Mouse (Mus musculus) cerebellum, adult 8-10 months (tissue): ENCODE results near the gene Gm28539.
A peak's percentile ranks its signal among the peaks of the same experiment; 100 is the strongest.
"Not testable (repeated sequence)": the region's sequence is repeated elsewhere in the genome, so short reads cannot be mapped to it uniquely, and the experiment has no call there.

ENCODE experiments used
- DNase-seq: peaks from one replicate; pipeline ENCODE4 v3.0.0; 2022

Gm28539 gene

DNA sequence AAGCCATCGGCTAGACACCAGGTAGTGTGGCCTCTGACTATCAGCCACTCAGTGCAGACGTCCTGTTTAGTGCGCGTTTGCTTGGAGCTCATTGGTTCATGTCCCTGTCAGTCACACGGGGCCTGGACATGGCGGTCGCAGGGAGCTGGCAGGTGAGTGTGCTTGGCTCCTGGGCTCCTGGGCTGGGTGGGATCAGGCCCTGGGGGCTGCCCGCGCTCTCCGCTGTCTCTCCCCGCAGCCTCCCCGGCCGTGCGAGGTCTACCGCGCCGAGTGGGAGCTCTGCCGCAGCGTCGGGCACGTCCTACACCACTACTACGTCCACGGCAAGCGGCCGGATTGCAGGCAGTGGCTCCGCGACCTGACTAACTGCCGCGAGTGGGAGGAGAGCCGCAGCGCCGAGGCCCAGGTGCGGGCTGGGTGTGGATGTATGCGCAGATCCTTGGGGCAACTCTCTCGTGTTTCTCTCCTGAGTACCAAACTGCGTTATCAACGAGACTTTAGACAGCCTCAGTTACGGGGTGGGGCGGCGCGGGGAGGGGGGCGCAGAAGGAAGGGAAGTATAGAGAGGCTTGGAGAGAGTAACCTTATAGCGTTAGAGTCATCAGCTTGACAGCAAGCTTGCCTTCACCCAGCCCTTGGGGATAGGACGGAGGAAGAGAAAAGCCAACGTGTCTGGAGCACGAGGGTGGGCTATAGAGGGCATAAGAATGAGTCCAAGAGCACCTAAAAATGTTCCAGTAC, at the start of gene Gm28539, which contains the start of gene 2510002D24Rik:
Gm28539 (plus strand) TSS at position 117 of the 741 bp plus-strand sequence.
2510002D24Rik (plus strand) TSS at position 111 of the 741 bp plus-strand sequence.
- peak; percentile 97 for DNase-seq

- DNase-seq: no peak
Observed at GRCm38 (mm10) chr16:18786652-18787051, 49.7 kb upstream of the Gm28539 start.

DNA sequence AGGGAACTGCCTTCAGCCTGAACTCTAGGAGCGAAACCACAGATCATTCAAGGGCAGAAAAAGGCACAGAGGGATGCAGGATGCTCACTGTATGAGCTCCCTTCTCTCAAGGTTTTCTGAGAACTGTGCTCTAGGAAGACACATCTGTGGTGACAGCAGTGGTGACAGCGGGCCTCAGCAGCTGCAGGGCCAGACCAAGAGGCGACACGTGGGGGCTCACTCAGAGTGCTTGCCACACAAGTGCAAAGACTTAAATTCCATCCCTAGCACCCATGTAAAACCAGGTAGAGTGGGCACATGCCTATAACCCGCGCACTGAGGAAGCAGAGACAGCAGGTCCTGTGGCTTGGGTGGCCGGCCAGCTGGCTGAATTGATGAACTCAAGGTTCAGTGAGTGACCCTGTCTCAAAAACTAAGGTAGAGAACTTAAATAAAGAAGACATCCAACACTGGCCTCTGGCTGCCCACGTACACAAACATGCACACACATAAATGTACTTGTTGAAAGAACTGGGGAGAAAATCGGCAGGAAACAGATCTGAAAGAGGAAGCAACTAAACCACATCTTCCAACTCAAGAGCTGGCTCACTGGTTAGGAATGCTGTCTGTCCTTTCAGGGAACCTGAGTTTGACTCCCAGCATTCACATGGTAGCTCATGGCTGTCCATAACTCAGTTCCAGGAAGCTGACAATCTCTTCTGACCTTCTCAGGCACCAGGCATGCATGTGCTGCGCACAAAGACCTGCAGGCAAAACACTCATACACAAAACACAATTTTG, 47.6 kb upstream of the Gm28539 start:
- DNase-seq: no peak

DNA sequence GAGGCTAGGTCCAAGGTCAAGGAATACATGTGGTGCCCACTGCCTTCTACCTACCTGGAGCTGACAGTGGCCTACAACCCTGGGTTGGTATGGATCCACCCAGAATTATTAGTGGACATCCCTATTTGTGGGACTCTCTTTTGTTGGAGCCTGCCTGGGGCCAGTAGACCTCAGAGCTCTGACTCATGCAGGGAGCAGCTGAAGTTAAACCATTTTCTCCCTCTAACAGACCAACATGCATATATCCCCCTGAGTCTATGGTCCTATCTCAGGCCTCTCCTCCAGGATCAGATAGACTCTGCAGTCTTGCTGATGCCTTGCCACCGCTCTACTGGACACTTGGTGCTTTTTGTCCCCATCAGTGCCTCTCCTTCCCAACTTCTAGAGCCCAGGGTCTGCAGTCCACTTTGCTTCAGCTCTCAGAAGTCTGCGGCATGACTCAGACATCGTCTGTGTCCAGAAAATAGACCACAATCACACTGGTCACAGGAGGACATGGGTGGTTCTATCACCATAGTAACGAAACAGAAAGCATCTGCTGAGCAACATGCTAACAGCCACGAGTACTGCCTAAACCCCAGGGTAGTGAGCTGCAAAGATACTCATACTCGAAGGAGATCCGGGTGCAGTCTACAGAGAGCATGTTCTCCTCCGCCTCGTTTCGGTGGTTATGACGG, 41.0 kb upstream of the Gm28539 start:
- no peak for DNase-seq

DNA sequence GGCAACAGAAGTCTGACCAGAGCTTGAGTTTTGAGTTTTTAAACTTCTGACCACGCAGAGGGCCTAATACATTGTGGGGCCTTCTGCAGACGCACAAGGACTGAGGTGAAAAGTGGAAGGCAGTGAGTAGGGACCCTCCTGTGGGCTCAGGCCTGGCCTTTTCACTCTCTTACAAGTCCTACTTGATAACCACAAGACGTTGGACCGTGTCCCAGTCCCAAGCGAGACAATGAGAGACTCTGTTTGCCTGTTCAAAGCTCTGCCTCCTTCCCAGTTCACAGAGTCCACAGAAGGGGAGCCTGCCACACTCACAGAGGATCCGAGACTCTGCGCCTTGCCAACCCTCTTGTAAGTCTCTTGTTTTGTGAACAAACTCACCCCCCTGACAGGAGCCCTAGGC, 39.7 kb upstream of the Gm28539 start:
- DNase-seq: no peak

GRCm38 (mm10) chr16:18798151-18798550, 38.2 kb upstream of the Gm28539 start:
- DNase-seq: no peak

DNA sequence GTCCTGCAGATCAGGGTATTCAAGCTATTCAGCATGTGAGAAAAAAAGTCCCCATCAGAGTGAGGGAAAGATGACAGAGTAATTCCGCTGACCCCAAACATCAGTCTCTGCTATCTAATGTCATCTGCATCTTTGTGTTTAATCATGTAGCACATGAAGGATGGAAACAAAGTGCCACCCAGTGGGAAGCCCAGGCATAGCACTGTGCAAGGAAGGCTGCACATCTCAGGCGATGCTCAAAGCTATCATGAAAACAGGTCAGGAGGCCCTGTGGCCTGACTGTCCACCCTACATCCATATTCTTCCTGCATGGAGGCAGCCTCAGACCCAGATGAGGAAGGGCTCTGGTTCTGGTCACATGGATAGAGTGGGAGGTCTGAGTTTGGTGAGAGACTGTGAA, 37.5 kb upstream of the Gm28539 start:
- DNase-seq: no peak

DNA sequence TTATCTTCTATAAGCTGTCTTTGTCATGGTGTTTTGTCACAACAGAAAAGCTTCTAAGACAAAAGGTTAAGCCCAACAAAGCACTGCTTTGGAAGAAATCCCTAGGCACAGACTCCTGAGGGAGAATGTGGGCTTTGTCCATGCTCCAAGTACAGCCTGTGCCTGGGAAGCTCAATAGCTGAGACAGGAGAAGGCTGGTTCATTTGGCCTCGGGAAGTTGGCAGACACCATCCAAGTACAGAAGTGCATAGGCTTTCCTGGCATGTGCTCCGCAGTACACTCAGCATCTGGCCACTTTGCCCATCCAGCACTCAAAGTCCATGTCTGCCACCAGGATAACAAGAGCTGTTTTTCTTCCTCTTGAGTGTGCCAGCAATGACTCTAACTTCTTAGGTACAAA, 30.6 kb upstream of the Gm28539 start:
- no peak for DNase-seq

DNA sequence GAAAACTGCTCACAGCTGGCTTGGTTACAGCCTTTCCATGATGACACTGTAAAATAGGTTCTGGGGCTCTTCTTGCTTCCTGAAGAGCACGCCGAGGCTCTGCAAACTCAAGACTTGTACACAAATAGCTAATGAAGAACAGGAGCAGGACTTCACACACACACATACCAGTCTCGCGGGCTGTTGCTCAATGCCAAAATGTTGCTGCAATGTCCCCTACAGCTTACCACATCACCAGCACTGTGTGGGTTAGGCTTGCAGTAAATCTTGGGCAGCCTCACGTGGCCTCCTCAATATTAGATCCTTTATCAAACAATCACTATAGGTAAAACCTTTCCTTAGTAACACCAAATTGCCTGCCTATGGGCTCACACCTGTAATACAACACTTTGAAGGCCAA, 27.4 kb upstream of the Gm28539 start:
- DNase-seq: no peak

DNA sequence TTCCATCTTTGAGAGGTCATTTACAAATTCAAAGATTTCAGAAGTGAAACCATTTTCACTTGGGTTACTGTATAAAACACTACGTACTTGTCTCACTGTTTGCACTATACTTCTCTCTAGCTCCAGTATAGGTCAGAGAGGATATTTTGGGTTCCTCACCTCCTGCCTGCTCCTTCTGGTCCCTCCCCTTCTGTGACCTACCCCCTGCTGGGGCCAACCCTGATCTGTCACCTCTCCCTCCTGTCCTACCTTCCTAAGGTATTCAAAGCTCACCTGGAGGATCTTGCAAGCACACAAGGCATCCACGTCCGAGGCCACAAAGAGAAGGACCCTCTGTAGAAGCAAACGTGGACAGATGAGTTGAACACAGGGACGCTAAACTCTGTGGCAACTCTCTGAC, 25.4 kb upstream of the Gm28539 start:
- DNase-seq: no peak

DNA sequence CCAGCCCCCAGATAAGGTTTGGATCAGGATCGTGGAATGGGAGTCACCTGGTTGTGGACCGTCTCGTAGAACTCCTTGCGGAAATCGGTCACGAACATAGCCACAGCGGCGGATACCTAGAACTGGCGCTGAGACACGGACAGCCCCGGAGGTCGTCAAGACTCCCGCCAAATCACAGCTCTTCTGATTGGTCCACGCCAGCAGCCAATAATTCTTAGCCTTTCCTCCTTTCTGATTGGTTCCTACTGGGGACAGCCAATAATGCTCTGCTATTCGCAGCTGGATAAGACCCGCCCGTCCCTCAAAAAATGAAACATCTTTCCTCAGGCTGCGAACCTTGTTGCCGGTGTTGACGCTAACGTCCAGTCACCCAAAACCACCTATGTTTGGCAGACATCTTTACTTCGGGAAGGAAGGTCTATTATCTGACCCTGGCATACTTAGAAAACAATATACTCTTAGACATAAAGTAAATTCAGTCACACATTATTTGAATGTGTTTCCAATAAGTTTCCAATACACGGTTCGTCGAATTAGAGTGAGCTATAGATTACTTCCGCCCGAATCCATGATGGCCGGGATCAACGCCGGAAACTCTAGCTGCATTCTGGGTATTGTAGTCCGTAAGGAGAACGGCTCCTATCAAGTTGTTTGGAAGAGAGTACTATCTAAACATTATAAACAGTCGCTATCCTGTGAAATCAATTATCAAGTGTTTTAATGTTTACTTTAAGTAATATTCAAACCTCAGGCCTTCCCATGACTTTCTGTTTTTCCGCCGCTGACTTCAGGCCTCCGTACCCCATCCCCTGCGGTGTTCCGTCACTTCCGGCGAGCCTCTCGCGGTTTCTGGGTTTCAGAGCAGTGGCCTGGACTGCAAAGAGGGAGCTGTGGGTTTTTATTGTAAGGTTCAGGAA, 24.7 kb upstream of the Gm28539 start, which contains the start of the genes Ufd1 and Cdc45:
Ufd1 (plus strand) TSS at position 312 of the 917 bp plus-strand sequence.
Cdc45 (minus strand) TSS at position 520 of the 917 bp plus-strand sequence.
- DNase-seq: peak; percentile 80

GRCm38 (mm10) chr16:18812385-18812910, 23.9 kb upstream of the Gm28539 start:
- no peak for DNase-seq

DNA sequence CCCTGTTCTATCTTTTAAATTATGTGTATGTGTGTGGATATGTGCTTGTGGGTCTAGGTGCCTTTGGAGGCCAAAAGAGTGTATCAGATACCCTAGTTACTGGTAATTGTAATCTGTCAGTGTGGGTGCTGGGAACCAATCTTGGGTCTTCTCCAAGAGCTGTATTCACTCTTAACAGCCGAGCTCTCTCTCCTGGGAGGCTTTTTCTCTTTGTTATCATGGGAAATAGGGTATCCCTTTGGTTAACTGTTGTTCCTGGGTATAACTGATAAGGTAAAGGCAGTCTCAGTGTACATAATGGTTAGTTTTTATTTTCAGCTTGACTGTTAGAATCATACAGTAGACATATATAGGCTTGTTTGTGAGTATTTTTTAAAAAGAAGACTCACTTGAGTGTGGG, 14.0 kb upstream of the Gm28539 start:
- DNase-seq: no peak

DNA sequence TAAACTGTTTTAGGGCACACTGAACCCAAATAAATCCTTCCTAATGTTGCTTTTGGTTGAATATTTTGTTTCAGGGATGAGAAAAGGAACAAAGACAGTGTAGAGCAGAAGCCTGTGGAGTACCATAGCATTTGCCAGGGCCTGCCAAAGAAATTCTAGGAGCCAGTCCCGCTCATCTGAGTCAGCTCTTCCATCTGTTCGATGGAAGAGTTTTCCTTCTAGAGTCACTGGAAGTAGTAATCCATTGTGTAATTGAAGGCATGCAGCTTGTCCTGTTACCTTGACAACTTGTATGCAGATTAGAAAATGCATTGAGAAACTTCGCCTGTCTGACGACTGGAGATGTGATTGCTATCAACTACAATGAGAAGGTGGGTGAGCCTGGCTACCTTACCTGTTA, 13.5 kb upstream of the Gm28539 start:
- no peak for DNase-seq

DNA sequence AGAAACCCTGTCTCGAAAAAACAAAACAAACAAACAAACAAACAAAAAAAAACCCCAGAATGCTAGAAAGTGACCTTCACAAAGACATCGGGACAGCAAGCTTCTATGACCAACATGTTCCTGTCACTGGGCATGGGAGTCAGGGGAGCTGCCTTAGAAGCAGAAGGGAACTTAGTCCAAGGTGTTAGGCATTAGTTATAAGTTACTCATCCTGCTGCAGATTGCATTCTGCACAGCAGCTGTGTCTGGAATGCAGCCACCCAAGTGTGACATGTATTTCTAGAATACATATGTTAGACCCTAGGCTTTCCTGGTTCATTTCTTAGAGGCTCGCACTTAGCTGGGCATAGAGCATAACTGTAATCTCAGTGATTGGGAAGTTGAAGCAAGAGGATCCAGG, 7.8 kb upstream of the Gm28539 start:
- DNase-seq: no peak

- DNase-seq: no peak
Observed at GRCm38 (mm10) chr16:18829102-18829501, 7.3 kb upstream of the Gm28539 start.

DNA sequence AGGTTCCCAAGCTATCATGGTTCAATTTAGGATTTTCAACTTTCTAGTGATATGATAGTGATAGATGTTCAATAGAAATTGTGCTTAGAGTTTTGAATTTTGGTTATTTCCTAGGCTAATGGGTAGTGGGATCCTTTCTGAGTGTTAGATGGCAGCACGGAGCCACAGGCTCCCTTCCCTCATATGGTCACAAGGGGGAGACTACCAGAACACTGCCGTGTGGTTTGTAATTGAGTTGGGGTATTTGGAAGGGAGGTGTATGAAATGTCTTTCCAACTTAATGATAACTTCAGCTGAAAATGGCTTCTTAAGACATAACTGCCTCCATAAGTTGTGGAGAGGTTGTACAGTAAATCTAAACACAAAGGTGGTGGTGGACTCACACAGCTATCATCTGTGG, 2.9 kb upstream of the Gm28539 start:
- DNase-seq: no peak

DNA sequence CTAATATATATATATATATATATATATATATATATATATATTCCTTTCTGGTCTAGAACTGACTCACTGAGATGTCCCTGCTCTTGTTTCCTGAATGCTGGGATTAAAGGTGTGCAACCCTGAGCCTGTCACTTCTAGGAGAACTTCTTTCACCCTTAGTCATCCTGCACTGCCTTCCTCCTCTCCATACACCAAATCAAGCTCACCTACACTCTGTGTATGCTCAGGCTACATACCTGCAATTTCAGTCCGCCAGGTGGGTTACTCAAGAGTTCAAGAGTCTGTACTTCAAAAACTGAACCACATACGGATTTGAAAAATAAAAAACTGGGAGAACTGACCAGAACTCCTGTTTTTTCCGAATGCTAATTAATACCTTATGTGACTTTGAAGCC, 314 bp upstream of the Gm28539 start:
- no peak for DNase-seq

GRCm38 (mm10) chr16:18838346-18838745, 2.0 kb downstream of the Gm28539 start:
- DNase-seq: no peak

DNA sequence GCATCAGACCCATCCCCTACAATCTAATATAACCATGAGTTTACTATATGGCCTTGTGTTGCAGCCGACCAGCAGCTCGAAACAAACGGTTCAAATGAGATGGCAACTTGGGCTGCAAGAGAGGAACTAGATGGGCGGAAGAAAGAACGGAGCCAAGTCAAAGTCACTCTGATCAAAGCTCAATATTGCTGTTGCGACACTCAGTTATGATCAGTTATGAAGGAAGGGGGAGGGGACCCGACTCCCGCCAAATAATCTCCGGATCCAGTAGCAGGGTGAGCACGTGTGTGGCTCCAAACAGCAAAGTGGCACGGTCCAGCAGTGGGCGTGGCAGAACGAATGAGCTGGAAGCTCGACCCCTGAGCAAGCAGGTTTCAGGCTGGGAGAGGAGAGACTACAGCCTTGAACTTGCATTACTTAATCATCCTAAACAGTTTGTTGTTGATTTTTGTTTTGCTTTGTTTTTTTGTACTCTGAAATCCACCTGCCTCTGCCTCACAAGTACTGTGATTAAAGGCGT, 10.0 kb downstream of the Gm28539 start:
- DNase-seq: no peak

GRCm38 (mm10) chr16:18849521-18850190, 13.3 kb downstream of the Gm28539 start:
- DNase-seq: not testable (repeated sequence)
